Mouse (Mus musculus) erythroid progenitor cell, adult 5-6 weeks (primary cell): ENCODE data around the gene Naa60. TPM values are rescaled to one million over a fixed set of nuclear protein-coding genes. Genes with fewer than 3 reads are reported as not detected.
A peak's percentile ranks its signal among the peaks of the same experiment; 100 is the strongest.
"Not testable (repeated sequence)": the region's sequence is repeated elsewhere in the genome, so short reads cannot be mapped to it uniquely, and the experiment has no call there.

ENCODE experiments used
- ATAC-seq: replicated peaks from 2 replicates; pipeline ENCODE4 v1.8.0; 2016; ENCODE audit warnings: moderate number of reproducible peaks, mild to moderate bottlenecking, moderate TSS enrichment, inconsistent platforms; ENCODE audit not compliant: poor library complexity, low FRiP score, severe bottlenecking
- total RNA-seq, 2 experiments: library from RNA; stranded (forward) in 1 of 2; stranded (reverse) in 1 of 2; fragments of 150-400 nt in 1 of 2; fragments of 186-747, 209-891 nt in 1 of 2; gene quantifications; 2 replicates each; pipeline versions ENCODE4 v1.2.3 to v1.2.4; 2015 to 2017; ENCODE audit warnings: low replicate concordance in 2 of 2

The Naa60 gene
- total RNA-seq (2015; ENCODE audit: low replicate concordance) (30.6 and 47.4 TPM in 2 replicates), total RNA-seq (2017; ENCODE audit: low replicate concordance) (17.6 and 25.1 TPM in 2 replicates)

DNA sequence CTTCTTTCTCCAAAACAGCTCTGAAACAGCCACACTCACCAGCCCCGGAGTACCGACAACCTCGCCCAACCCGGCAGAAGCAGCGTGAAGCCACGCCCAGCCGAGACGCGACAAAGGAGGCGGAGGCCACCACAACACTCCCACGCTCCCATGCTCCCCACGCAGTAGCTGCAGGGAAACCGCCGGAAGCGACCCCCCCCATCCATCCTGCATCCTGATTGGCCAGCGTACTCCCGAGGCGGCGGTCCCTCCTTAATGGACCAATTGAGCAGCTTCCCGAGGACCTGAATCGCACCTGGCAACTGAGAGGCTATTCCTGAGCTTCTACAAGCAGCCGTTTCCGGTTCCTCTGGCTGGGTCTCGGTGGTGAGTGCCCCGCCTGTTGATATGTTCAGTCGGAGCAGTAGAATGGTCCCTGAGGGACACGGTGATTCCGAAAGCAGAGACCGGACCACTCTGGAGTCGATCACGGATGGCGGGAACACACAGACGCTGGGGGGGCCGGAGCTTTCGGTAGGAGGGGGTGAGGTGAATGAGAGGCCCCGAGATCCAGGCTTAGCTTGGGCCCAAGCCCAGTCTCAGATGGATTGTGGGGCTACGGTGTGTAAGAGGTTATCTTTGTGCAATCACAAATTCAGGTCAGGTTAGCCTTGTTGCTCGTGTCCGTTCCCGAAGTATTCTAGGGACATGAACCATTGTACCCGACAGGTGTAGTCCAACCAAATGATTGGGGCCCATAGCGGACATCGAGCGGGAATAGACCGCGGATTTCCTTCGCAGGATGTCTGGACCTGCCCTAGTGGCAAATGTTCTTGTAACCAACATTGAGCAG, at the start of gene Naa60:
Gene Naa60, plus strand, starts transcription at position 160 of the 832 bp plus-strand sequence.
- ATAC-seq, result peak; percentile 100

DNA sequence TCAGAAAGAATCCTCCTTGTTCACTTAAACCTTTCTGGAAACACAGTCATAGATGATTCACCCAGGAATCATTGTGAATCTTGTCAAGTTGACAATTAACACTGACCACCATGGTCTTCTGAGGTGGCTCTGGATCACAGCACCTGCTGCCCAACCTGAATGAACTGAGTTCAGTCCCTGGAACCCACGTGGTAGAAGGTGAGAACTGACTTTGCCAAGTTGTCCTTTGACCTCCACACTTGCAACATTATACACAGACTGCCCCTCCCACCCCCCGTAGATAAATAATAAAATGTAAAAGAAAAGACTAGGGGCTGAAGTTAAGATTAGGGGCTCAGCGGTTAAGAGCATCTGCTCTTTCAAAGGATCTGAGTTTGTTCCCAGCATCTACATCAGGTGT, 44.2 kb upstream of the Naa60 start:
- ATAC-seq, result no peak

DNA sequence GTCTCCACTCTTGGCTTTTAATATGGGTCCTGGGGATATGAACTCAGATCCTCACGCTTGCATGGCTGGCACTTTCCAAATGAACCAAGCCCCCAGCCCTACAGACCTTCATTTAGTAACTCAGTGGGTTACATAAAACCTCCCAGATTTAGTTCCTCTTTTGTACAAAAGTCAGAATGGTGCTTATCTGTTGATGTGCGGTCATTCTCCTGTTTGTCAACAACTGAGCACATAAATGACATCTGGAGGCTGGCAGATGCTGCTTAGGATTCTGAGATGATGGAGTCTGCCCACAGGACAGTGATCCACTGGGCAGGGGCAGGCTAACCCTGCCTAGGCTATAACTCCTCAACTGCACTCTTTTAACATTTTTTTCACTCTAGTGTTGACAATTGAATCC, 42.4 kb upstream of the Naa60 start:
- ATAC-seq, result no peak

DNA sequence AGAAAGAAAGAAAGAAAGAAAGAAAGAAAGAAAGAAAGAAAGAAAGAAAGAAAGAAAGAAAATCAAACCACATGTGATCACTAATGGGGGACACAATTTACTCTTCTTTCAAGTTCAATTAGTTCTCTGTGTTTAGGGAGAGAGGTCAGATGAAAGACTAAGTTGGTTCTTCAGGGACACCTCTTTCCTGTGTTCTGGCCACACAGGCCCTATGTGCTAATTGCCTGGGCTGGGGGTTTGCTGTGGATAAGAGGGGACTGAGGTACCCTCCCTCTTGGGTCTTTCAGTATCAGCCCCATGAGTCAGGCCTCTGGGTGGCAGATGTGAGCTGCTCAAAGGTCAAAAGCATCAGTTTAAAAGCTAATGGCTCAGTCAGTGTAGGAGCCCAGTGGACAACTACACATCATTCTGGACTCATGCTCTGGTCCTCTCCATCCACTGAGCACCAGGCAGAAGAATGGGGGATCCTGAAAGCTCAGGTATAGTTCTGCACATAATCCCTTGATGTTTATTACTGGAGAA, 41.5 kb upstream of the Naa60 start, which contains the start of gene Olfr15:
Gene Olfr15, plus strand, starts transcription at position 291 of the 522 bp plus-strand sequence.
- no peak for ATAC-seq

DNA sequence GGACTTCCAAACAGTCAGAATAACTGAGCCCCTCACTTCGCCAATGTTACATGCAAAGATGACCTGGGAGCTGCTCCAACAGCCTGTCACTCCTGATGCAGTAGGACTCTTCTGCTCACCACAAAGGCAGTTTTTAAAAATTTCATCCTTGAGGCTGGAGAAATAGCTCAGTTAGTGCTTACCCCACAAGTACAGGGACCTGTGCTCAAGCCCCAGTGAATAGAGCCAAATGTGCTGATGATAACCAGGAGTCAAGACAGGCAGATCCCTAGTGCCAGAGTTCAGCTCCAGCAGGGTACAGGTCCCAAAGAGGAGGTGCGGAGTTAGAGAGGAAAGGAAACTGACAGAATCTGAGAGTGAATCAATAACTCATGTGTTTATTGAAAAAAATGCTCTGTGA, 36.7 kb upstream of the Naa60 start:
- ATAC-seq, result no peak

DNA sequence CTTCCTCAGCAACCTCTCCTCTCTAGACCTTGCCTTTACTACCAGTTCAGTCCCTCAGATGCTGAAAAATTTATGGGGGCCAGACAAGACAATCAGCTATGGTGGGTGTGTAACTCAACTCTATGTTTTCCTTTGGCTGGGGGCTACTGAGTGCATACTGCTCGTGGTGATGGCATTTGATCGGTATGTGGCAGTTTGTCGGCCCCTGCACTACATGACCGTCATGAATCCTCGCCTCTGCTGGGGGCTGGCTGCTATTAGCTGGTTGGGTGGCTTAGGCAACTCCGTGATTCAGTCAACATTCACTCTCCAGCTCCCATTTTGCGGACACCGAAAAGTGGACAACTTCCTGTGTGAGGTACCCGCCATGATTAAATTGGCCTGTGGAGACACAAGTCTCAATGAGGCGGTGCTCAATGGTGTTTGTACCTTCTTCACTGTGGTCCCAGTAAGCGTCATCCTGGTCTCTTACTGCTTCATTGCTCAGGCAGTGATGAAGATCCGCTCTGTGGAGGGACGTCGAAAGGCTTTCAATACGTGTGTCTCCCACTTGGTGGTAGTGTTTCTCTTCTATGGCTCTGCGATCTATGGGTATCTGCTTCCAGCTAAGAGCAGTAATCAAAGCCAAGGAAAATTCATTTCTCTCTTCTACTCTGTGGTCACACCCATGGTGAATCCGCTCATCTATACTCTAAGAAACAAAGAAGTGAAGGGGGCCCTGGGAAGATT, 32.9 kb upstream of the Naa60 start:
- ATAC-seq, result no peak

DNA sequence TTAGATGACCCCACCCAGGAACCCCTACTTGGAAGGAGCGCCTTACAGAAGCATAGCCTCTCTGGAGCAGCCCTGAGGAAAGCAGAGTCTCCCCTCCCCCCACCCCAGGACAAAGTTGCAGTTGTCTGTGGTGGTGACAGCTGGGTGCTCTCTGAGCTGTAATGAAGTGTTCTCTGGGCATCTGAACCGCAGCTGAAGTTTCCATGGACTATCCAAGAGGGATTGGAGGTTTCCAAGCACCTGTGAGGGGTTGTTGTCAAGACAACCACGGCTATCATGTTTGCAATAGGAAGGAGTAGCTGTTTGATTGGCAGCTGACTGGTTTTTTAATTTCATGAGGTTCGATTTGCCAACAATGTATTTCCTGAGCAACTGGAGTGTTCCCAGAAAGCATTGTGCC, 29.2 kb upstream of the Naa60 start:
- ATAC-seq, result no peak

DNA sequence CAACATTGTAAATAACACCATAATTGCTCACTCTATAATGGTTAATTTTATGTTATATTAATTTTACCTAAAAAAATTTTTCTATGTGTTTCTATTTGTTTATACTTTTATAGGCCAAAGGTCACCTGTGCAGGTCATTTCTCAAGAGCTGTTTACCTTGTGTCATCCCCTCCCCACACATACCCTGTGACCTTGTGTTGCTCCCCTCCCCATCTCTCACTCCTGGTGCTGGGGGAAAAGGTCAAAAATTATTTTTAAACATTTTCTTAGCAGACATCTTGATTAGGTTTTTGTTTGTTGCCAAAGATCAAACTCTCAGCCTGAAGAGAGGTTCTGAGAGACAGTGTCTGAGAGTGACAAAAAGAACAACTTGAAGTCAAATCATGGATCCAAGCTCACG, 28.4 kb upstream of the Naa60 start:
- no peak for ATAC-seq

DNA sequence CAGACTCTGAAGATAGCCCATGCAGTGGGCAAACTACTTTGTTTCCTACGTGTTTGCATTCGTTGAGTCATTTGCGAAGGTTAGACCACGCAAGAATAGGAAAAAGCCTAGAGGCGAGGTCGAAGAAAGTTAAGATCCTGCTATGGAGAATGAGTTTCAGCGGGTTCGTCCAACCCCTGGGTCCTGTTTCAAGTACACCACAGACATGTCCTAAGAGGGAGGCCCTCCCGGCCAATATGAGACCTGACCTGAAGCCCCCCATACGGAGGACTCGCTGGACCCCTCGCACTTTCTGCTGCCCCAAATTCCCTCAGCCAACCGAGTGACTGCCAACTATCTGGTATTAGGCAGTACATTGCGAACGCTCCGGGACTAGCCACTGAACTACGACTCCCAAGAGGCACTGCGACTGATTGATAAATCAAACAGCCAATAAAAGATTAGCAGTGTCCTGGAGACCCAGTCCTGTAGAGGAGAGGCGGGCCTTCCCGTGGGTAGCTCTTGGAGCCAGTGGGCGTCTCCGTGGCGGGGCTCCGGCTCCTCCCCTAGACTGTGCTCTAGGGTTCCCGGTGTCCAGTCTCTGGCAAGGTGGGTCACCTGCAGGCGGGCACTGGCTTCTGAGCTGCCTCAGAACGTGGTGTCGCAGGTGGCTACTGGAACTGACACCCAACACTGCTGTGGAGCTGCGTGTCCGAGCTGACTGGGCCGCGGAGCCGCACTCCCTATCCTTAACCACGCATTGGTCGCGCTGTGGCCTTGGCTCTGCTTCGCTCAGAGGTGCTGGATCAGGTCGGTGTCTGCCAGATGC, 25.3 kb upstream of the Naa60 start, which contains the start of gene Zfp174:
Gene Zfp174, plus strand, starts transcription at position 558 of the 808 bp plus-strand sequence.
- peak; percentile 99 for ATAC-seq

DNA sequence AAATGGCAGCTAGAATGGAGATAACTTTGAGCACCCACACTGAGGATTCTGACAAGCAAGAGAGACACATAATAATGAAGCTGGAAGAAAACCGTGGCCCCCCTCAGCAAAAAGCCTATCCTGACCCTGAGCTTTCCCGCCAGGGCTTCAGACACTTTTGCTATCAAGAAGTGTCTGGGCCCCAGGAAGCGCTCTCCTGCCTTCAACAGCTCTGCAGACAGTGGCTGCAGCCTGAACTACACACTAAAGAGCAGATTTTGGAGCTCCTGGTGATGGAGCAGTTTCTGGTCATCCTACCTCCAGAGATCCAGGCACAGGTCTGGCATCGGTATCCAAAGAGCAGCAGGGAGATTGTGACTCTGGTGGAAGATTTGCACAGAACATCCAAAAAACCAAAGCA, 24.3 kb upstream of the Naa60 start:
- no peak for ATAC-seq

DNA sequence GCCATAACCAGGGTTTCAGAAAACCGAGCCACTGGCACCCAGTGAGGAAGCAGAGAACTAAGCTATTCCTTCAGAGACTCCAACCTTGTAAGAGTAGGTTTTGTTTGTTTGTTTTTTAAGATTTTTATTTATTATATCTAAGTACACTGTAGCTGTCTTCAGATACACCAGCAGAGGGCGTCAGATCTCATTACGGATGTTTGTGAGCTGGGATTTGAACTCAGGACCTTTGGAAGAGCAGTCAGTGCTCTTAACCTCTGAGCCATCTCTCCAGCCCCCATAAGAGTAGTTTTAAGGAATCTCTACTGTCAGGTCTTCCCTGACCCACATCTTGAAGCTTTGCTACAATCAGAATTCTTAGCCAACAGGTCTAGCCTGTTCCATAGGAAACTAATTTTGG, 23.8 kb upstream of the Naa60 start:
- no peak for ATAC-seq

DNA sequence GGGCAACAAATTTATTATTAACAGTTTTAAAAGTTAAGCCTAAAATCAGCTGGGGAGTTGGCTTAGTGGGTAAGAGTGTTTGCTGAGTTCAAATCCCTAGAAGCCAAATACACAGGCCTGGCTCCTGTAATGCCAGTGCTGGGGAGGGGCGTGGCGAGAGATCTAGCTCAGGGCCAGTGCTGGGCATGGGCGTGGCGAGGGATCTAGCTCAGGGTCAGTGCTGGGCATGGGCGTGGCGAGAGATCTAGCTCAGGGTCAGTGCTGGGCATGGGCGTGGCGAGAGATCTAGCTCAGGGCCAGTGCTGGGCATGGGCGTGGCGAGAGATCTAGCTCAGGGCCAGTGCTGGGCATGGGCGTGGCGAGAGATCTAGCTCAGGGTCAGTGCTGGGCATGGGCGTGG, 20.9 kb upstream of the Naa60 start:
- not testable (repeated sequence) for ATAC-seq

DNA sequence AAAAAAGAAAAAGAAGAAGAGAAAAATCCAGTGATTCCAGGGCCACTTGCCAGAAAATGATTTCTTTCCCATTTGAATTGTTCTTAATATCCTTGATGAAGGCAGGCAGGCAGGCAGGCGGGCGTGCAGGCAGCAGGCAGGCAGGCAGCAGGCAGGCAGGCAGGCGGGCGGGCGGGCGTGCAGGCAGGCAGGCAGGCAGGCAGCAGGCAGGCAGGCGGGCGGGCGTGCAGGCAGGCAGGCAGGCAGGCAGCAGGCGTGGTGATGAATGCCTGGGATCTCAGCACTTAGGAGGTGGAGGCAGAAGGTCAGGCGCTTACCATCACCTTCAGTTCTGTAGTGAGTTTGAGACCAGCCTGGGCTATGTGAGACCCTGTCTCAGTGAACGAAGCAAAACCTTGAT, 19.6 kb upstream of the Naa60 start:
- no peak for ATAC-seq

DNA sequence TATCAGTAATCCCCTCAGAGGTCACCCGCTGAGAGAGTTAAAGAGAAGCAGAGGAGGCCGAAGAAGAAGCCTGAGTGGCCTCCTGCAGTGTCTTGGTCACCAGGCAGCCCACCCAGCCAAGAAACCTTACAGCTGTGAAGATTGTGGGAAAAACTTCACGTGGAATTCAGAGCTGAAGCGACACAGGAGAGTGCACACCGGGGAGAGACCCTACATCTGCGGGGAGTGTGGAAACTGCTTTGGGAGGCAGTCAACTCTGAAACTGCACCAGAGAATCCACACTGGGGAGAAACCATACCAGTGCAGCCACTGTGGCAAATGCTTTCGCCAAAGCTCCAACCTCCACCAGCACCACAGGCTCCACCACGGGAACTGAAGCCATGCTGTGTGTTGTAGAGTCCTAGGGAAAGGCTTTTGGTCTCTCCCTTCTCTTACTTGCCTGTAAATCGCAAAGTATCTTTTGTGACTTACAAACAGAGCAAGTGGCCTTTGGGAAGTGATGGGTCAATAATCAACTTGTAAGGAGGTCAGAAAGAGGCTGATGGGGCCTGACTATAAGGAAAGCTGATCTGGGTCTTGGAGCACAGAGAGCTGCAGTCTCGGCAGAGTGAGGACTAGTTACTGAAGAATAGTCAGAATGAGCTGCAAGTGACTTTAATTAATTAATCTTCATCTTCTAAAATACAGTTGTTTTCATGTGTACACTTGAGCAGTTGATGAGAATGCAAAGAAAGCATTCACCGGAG, 17.6 kb upstream of the Naa60 start:
- ATAC-seq, result no peak

DNA sequence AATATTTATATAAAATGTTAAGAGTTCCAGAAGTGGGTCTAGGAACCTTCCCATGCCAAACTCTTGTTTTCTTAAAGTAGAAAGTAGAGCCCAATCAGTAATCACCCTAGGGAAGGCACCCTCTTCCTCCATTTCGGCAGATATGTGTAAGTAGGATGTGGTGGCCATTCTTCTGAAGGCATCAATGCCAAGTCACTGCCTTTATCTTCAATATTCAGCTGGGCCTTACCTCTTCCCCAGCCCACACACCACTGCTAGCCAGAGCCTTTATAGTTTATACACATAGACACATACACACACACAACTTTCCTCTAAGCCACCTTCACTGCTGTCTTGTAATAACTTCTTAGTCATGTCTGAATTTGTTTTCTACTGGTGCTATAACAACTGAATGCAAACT, 16.4 kb upstream of the Naa60 start:
- no peak for ATAC-seq

DNA sequence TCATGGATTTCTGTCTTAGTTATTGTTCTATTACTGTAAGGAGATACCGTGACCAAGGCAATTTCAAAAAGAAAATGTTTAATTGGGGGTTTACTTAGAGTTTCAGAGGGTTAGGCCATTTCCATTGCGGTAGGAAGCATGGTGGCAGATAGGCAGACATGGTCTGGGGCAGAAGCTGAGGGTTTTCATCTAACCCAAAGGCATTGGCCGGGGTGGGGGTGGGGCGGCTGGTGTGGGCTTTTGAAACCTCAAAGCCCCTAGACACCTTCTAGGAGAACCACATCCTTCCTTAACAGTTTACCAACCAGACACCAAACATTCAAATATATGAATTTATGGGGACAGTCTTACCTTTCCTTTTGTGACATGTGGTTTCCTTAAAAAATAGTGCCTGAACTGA, 12.9 kb upstream of the Naa60 start:
- no peak for ATAC-seq

DNA sequence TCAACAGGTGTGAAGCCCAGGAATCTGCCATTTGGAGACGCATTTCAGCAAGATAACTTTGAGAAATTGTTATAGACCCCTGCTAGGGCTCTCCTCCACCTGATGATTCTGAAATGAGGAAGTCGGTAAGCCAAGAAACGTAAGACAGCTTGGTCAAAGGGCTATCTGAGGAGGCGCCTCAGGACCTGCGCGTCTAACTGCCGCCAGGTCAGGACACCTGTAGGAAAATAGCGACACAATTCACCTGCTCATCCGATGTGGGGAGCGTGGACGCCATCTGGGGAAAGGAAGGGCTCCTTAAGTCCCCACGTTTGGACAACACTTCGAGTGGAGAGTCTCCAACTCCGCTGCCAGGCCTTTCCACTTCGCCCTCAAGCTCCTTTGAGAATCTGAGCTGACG, 360 bp upstream of the Naa60 start:
- peak; percentile 65 for ATAC-seq

DNA sequence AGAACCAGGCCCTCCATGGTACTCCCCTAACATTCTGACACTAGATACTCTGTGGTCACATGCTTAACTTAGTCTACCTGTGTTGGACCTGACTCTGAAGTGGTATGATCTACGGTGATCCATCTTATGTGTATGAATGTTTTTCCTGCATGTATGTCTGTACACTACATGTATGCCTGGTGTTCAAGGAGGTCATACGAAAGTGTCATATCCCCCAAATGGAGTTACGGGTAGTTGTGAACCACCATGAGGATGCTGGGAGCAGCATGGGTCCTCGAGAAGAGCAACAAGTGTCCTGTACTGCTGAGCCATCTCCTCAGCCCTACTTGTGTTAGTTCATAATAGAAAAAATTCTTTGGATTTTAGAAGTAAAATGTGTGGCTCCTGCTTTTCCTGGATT, 4.2 kb downstream of the Naa60 start:
- ATAC-seq, result no peak
